Mouse (Mus musculus) liver, adult 2 months (tissue): ENCODE results near the gene Dynll1.

Experiments used
- CTCF ChIP-seq: fragments of 200-500 bp; IDR thresholded peaks from 2 replicates; pipeline ENCODE4 v1.5.1; 2011; ENCODE audit warnings: low read depth, low read length, control low read depth
- POLR2A ChIP-seq: fragments of 200-500 bp; IDR thresholded peaks from 2 replicates; pipeline ENCODE4 v1.6.1; 2011; ENCODE audit warnings: low read length, control low read depth; ENCODE audit not compliant: insufficient read depth; ENCODE audit errors: extremely low read depth

GRCm38 (mm10) chr5:115280050-115280687 is 20.6 kb downstream of the Dynll1 start:
- no peak for TF ChIP-seq CTCF
- TF ChIP-seq POLR2A, result no peak
